Comparison of ENCODE assay signal across 12 mouse cellular contexts in the genomic region with DNA sequence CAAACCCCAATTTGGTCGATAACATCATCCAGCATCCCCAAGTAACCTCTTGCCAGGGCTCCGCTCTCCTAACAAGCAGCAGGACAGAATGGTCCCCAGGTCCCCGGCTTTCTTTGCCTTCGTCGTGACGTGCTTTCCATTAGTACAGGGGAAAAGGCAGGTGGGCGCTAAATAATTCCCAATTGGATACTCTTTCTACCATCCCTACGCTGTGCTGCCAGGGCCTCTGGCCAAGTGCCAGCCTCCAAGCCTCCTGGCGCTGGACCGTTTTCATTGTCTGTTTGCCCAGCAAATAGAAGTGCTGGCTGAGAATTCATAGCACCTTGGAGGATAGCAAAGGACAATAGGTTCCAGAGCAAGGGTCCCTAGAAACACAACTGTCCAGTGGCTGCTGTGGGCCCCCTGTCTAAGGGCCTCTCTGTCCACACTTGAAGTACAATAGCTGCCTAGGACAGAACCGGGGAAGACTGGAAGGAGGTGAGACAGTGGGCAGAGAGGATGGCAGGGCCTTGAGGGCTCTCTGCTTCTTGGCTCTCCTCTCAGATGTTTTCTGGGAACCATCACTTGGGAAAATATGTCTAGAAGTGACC.
A peak's percentile ranks its signal among the peaks of the same experiment; 100 is the strongest.
DNase-seq lines count a peak whose midpoint lies in the region; ATAC-seq and TF ChIP-seq lines count a peak whose summit lies in the region.
"Had no signal": no experiment of that assay in that cellular context is flagged by ENCODE, and none has a peak within 500 bp of the region (broad histone marks: within the 10 kb centered on the region; RNA-seq: fewer than 3 reads in every experiment).

No protein-coding gene starts in this region.

- WGBS in heart, adult 2 months, result 75% methylated on average over 11 of the region's 11 CpGs
- 28% methylated on average over 11 of the region's 11 CpGs for WGBS in forebrain, embryonic 16.5 days
- 50% methylated on average over 11 of the region's 11 CpGs for WGBS in midbrain, postnatal 0 days

- no peak for TF ChIP-seq POLR2A in heart, adult 2 months (IDR thresholded peaks at IDR 0.05; ENCODE audit: insufficient read depth, low read depth, low read length)

- H3K9ac ChIP-seq in heart, adult 2 months (ENCODE audit: low read depth, low read length), result no peak overlapping the region
- no peak overlapping the region for H3K9ac ChIP-seq in forebrain, embryonic 16.5 days (replicated peaks; ENCODE audit: low read depth, low read length)
- no peak overlapping the region for H3K9ac ChIP-seq in midbrain, postnatal 0 days (replicated peaks; ENCODE audit: low read length, poor library complexity, severe bottlenecking)
- H3K9ac ChIP-seq: limb, embryonic 15.5 days had no signal

- H3K27ac ChIP-seq in heart, adult 2 months, result no peak overlapping the region
- no peak overlapping the region for H3K27ac ChIP-seq in forebrain, embryonic 16.5 days (ENCODE audit: low read length)
- H3K27ac ChIP-seq in midbrain, postnatal 0 days (ENCODE audit: low read depth, low read length), result no peak overlapping the region
- H3K27ac ChIP-seq: limb, embryonic 15.5 days had no signal

- H3K27me3 ChIP-seq in heart, adult 2 months (ENCODE audit: control insufficient read depth, insufficient read depth, low read length), result no peaks in the 10 kb centered on the region
- H3K27me3 ChIP-seq in forebrain, embryonic 16.5 days (replicated peaks; ENCODE audit: control insufficient read depth, insufficient read depth, low read length), result no peaks in the 10 kb centered on the region
- H3K27me3 ChIP-seq in midbrain, postnatal 0 days (ENCODE audit: insufficient read depth, low read length), result peaks cover 3% of the 10 kb centered on the region; the same call in 1 of the 2 replicates
- H3K27me3 ChIP-seq: CH12.LX had no signal

- H3K4me3 ChIP-seq in heart, adult 2 months, result no peak overlapping the region
- H3K4me3 ChIP-seq in forebrain, embryonic 16.5 days (replicated peaks; ENCODE audit: low read length), result no peak overlapping the region
- no peak overlapping the region for H3K4me3 ChIP-seq in midbrain, postnatal 0 days (ENCODE audit: low read depth, low read length)
- H3K4me3 ChIP-seq: limb, embryonic 15.5 days had no signal

- intact Hi-C loops in heart, adult 2 months (cut with DNase I), result no loop called here

- no peaks in the 10 kb centered on the region for H3K9me3 ChIP-seq in forebrain, embryonic 16.5 days (ENCODE audit: control insufficient read depth, low read length)
- no peaks in the 10 kb centered on the region for H3K9me3 ChIP-seq in midbrain, postnatal 0 days (ENCODE audit: low read length)
- H3K9me3 ChIP-seq: limb, embryonic 15.5 days had no signal

- ATAC-seq in forebrain, embryonic 16.5 days, result 0 out of 2 replicates have a peak, but pooled peaks have one; percentile 47
- ATAC-seq in midbrain, postnatal 0 days (ENCODE audit: low FRiP score), result no peak
- ATAC-seq: inflammation-experienced regulatory T-cells, adult 6 months had no signal

- H3K36me3 ChIP-seq in heart, adult 2 months (ENCODE audit: control insufficient read depth, insufficient read depth, low read length), result no peaks in the 10 kb centered on the region
- H3K36me3 ChIP-seq in forebrain, embryonic 16.5 days (ENCODE audit: control insufficient read depth, insufficient read depth), result no peaks in the 10 kb centered on the region
- H3K36me3 ChIP-seq in midbrain, postnatal 0 days (ENCODE audit: insufficient read depth, low read length), result no peaks in the 10 kb centered on the region
- H3K36me3 ChIP-seq: limb, embryonic 15.5 days had no signal

- no peak for TF ChIP-seq EP300 in heart, adult 2 months (IDR thresholded peaks at IDR 0.05; ENCODE audit: insufficient read depth, low read depth, low read length)

- H3K4me1 ChIP-seq in heart, adult 2 months (ENCODE audit: control insufficient read depth, insufficient read depth, low read length), result no peaks in the 10 kb centered on the region
- peaks cover 14% of the 10 kb centered on the region for H3K4me1 ChIP-seq in forebrain, embryonic 16.5 days (replicated peaks; ENCODE audit: control insufficient read depth, insufficient read depth, low read length)
- no peaks in the 10 kb centered on the region for H3K4me1 ChIP-seq in midbrain, postnatal 0 days (ENCODE audit: insufficient read depth, low read length)

- H3K4me2 ChIP-seq in forebrain, embryonic 16.5 days (ENCODE audit: low read length), result no peak overlapping the region
- H3K4me2 ChIP-seq in midbrain, postnatal 0 days (ENCODE audit: low read depth, low read length, poor library complexity, severe bottlenecking), result no peak overlapping the region
- H3K4me2 ChIP-seq: limb, embryonic 15.5 days had no signal

- no peak for TF ChIP-seq CTCF in heart, adult 2 months (IDR thresholded peaks at IDR 0.05)
- no peak for TF ChIP-seq CTCF in midbrain, postnatal 0 days (IDR thresholded peaks at IDR 0.05)

- peak; percentile 41 for DNase-seq in heart, postnatal 4 days
- no peak for DNase-seq in heart, adult 2 months
- DNase-seq in ovary, postnatal 36 days (ENCODE audit: low spot score), result peak; percentile 20
- DNase-seq in ovary, adult 18-20 months (ENCODE audit: low spot score), result no peak
- DNase-seq in midbrain, postnatal 0 days (ENCODE audit: low spot score), result peak; percentile 8
- DNase-seq in spleen, postnatal 10 days (ENCODE audit: low spot score in 2 of 2), result no peak
- DNase-seq in gastrocnemius, adult 8-10 months (ENCODE audit: low spot score in 2 of 2), result no peak
- DNase-seq: gastrocnemius, postnatal 14 days had no signal

- no peaks in the 10 kb centered on the region for H3K79me2 ChIP-seq in heart, adult 2 months (replicated peaks; ENCODE audit: control insufficient read depth, insufficient read depth, low read length)

Comparison
In these comparisons a context has a peak if more than half of its experiments do, and no peak if none do; other contexts are left out.
1. DNase-seq: peak in heart, postnatal 4 days (single experiment), ovary, postnatal 36 days (single experiment) and midbrain, postnatal 0 days (single experiment); none in heart, adult 2 months (0 of 2), ovary, adult 18-20 months (single experiment), spleen, postnatal 10 days (0 of 2) and gastrocnemius, adult 8-10 months (0 of 2).